ENCODE assay signal across 11 mouse cellular contexts in the genomic region with DNA sequence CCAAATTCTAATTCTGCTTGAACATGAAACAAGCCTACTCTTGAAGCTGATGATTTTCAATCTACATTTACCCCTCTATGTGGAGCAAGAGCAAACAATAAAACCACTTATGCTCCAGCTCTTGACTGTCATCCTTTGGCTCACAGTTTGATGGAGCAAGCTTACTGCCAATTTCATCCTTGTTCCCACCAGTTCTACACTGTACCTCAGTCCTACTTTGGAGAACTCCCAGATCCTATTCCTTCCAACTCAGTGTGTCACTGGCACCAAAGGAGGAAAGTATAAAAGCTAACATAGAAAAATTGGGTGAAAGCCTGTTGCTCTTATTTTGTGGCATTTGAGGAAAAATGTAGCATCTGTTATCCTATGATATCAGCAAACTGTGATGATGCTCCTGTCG.
"Had no signal": no experiment of that assay in that cellular context is flagged by ENCODE, and none has a peak within 500 bp of the region (broad histone marks: within the 10 kb centered on the region; RNA-seq: fewer than 3 reads in every experiment).

No protein-coding gene starts in this region.

- DNase-seq: kidney, adult 18-20 months; kidney, postnatal 10 days; kidney, postnatal 4 days; lung, adult 2 months; lung, postnatal 36 days; midbrain, embryonic 14.5 days; right cerebral cortex, postnatal 14 days; thymus, adult 18-20 months; thymus, postnatal 14 days had no signal

- ATAC-seq: intestine, embryonic 15.5 days; lung, postnatal 0 days had no signal
